Mouse (Mus musculus): Measurements from ENCODE around the gene Isy1. TPM values are rescaled to one million over a fixed set of nuclear protein-coding genes. Genes with fewer than 3 reads are reported as not detected.
"Not testable (repeated sequence)": the region's sequence is repeated elsewhere in the genome, so short reads cannot be mapped to it uniquely, and the experiment has no call there.

Isy1 gene
- polyA plus RNA-seq, 1 experiment from 2014 or later: 53.7 TPM

DNA sequence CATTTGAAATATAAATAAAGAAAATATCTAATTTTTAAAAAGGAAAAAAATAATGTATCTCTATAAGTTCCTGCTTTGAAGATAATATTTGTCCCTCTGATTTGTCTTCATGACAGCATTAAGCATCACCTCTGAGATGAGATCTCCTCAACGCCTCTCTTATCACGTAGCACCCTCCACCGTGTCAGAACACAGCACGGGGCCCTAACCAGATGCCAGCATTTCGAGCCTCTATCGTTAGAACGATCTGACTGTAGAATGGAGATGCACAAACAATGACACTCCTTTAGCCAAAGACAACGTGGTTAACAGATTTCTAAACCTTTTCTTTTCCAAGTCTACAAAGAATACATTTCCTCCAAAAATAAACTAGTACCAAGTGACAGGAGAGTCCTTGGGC lies 54.6 kb downstream of the Isy1 start:
- Histone ChIP-seq H3K27me3 (no peaks in the 10 kb centered on the region), H3K9ac (no peak overlapping the region), H3K4me2 (replicated peaks) (no peak overlapping the region), H3K4me3 (no peak overlapping the region), H3K36me3 (no peaks in the 10 kb centered on the region), H3K4me1 (peaks cover 3% of the 10 kb centered on the region), H3K9me3 (no peaks in the 10 kb centered on the region), H3K27ac (no peak overlapping the region)
- ATAC-seq (ENCODE audit: low FRiP score, low read depth): no peak
- WGBS: 79% methylated on average over 8 of the region's 8 CpGs

DNA sequence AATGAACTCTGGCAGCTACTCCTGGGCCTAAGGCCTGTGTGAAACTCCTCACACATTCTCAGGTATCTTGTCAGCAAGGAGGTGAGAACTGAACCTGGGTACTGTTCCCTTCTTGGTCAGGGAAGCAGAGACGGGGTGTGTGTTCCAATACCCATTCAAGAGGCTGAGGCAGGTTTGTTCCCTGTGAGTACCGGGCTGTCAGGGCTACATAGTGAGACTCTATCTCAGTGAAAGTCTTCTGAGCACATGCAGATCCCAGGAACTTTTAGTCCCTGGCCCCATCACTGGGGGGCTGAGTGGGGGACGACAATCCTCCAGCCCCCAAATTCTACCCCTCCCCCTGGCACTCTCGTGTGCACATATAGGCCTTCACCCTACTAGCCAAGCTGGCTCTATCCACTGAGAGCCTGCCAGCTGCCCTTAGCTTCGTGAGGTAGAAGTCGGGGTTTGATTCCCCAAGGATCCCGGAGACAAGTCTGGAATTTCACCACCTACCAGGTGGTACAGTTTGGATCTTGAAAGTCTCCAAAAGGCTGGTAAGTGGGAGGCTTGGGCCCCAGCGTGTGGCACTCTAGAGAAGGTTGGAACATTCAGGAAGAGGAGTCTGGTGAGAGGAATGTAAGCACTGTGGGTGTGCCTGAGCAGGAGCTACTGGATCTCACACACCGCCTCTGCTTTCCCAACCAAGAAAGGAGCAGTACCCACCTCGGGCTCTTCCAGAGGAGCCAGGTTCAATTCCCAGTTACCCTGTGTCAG lies 57.9 kb downstream of the Isy1 start:
- no peak overlapping the region for H3K9ac ChIP-seq
- no peak for ATAC-seq (ENCODE audit: low FRiP score, low read depth)

DNA sequence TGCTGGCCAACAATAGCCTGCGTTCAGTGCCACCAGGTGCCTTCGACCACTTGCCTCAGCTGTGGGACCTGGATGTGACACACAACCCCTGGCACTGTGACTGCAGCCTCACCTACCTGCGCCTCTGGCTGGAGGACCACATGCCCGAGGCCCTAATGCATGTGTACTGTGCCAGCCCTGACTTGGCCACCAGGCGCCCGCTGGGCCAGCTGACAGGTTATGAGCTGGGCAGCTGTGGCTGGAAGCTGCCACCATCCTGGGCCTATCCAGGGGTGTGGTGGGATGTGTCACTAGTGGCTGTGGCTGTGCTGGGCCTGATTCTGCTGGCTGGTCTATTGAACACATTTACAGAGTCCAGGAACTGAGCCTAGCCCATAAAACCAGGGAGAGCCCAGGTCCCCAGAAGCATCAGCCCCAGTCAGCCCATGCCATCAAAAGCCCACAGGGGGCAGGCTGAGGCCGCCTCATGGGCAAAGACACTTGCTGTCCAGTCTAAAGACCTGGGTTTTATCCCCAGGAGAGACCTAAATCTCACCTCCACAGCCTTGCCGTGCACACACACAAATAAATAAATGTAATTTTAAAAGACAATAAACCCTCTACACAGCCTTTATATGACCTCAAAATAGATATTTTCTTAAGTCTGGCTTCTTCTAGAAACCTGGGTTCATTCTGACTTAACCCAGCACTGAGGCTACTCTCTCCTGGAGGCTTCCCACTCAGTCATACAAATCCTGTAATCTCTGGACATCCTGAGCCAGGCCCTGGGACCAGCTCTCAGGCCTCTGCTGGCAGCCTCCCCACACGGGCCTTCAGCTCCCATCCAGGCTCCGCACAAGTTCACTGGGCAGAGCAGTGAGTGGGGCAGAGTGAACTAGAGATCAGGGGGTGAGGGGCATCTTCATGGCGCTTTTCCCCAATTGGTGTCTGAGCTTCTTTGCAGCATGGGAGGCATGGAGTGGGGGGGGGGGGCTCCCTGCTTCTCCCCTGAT lies 59.1 kb downstream of the Isy1 start:
- Histone ChIP-seq H3K4me3 (no peak overlapping the region), H3K4me2 (replicated peaks) (no peak overlapping the region), H3K36me3 (no peaks in the 10 kb centered on the region), H3K9ac (no peak overlapping the region), H3K27ac (no peak overlapping the region), H3K9me3 (no peaks in the 10 kb centered on the region), H3K27me3 (no peaks in the 10 kb centered on the region), H3K4me1 (peaks cover 8% of the 10 kb centered on the region; the same call in 1 of the 2 replicates)
- WGBS: 76% methylated on average over 11 of the region's 11 CpGs
- ATAC-seq (ENCODE audit: low FRiP score, low read depth): no peak

More for the DNA sequence above, 57.9 kb downstream of the Isy1 start:
- H3K4me3 ChIP-seq: no peak overlapping the region
- H3K36me3 ChIP-seq: no peaks in the 10 kb centered on the region
- no peaks in the 10 kb centered on the region for H3K27me3 ChIP-seq
- H3K27ac ChIP-seq: no peak overlapping the region
- 79% methylated on average over 10 of the region's 10 CpGs for WGBS
- no peak overlapping the region for H3K4me2 ChIP-seq (replicated peaks)
- peaks cover 8% of the 10 kb centered on the region; the same call in 1 of the 2 replicates for H3K4me1 ChIP-seq
- no peaks in the 10 kb centered on the region for H3K9me3 ChIP-seq

DNA sequence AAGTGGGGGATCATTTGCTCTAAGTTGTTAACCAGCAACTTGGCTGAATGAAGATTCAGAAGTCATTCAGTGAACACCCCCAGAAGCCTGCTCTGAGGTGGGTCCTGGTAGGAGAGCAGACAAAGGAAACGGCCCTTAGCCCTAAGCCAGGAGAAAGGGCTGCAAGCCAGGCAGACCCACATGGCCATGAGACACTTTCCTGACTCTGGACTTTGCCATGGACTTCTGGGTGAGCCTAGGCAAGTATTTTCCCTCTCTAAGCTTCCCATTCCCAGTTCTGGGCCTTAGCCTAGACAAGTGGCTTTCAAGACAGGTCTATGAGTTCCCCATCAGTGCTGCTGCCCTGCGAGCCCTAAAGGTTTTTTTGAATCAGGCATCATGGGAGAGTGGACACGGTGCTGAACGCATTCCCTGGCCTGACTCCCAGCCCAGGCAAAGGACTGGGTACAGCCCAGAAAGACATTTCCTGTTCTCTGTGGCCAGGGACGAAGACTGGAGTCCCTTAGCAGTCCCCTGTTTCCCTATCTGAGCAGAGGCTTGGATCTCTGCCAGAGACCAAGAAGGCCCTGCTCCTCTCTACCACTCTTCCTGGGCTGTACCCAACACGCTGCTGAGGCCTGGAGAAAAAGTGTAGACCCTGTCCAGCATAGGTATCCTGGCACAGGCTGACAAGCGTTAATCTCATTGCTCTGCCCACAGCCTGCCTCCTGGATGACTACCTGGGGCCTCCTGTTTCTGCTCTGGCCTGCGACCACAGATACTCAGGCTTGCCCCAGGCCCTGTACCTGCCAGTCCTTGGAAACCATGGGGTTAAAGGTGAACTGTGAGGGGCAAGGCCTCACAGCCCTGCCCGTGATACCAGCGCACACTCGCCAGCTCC lies 60.1 kb downstream of the Isy1 start:
- H3K4me2 ChIP-seq (replicated peaks): no peak overlapping the region
- H3K4me3 ChIP-seq: no peak overlapping the region
- WGBS: 70% methylated on average over 11 of the region's 11 CpGs
- H3K9me3 ChIP-seq: no peaks in the 10 kb centered on the region
- ATAC-seq (ENCODE audit: low FRiP score, low read depth): no peak
- no peak overlapping the region for H3K9ac ChIP-seq
- peaks cover 8% of the 10 kb centered on the region; the same call in 1 of the 2 replicates for H3K4me1 ChIP-seq
- H3K27ac ChIP-seq: no peak overlapping the region
- no peaks in the 10 kb centered on the region for H3K27me3 ChIP-seq
- no peaks in the 10 kb centered on the region for H3K36me3 ChIP-seq

DNA sequence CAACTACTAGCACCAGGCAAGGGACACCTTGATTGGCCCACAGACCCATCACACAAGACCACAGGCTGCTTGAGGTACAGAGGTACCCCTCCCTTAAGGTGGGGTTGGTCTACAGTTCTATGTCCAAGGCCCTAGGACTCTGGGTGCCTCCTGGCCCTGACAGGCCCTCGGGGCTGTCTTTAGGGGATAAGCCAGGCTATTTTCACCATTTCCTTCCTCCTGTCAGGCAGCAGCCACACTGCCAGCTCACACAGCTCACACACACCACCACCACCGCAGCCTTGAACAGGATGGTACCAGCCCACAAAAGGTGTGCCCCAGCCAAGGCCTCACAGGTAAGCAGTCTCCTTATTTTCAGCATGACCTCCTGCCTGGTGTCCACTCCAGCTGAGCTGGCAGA lies 60.8 kb downstream of the Isy1 start, which contains the start of gene Gp9:
Gp9 (plus strand) TSS at position 231 of the 400 bp plus-strand sequence.
- Histone ChIP-seq H3K9ac (no peak within 1 kb of the TSS), H3K4me2 (replicated peaks) (no peak within 1 kb of the TSS), H3K4me1 (peaks cover 8% of the 10 kb centered on the region; the same call in 1 of the 2 replicates), H3K4me3 (no peak within 1 kb of the TSS), H3K36me3 (no peaks in the 10 kb centered on the region), H3K27me3 (no peaks in the 10 kb centered on the region), H3K9me3 (no peaks in the 10 kb centered on the region), H3K27ac (no peak within 1 kb of the TSS)
- WGBS: 66% methylated on average over 2 of the region's 2 CpGs
- ATAC-seq (ENCODE audit: low FRiP score, low read depth): no peak

DNA sequence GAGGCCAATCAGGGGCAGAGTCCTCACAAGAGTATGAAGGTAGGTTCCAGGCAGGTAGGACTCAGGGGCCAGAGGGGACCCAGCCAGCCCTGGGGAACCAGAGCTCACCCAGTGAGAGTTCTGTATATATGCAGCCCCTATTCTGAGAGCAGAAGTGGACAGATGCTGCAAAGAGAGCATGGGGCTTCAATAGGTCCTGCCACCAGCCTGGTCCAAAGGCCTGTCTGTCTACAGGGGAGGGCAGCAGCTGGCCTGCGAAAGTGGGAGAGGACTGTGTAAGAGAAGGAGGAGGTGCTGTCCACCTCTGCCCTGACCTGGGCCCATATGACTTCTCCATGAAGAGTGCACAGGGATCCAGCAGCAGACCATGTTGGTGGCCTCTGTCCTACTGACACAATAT lies 61.9 kb downstream of the Isy1 start:
- no peak overlapping the region for H3K4me3 ChIP-seq

DNA sequence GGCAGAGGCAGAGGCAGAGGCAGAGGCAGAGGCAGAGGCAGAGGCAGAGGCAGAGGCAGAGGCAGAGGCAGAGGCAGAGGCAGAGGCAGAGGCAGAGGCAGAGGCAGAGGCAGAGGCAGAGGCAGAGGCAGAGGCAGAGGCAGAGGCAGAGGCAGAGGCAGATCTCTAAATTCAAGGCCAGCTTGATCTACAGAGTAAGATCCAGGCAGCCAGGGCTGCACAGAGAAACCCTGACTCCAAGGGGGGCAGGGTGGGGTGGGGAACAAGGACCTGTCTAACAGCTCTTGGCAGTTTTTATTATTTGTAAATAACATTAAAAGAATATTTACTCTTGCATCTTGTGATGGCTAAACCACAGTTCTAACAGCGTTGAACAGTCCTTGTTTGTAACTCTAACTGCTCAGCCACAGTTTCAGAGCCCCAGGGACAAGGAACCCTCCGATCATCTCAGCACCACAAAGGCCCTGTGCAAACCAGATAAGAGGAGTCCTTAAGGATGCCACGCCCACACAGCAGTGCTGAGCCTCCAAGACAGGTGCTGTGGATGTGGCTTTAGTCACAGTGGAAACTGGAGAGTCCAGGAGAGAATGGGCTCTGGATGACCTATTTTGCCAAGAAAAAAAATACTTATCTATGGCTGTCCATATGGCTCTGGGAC lies 62.9 kb downstream of the Isy1 start:
- ATAC-seq (ENCODE audit: low FRiP score, low read depth): no peak
- Histone ChIP-seq H3K4me3 (no peak overlapping the region), H3K27me3 (no peaks in the 10 kb centered on the region), H3K36me3 (no peaks in the 10 kb centered on the region), H3K4me2 (replicated peaks) (no peak overlapping the region), H3K9ac (no peak overlapping the region), H3K4me1 (peaks cover 8% of the 10 kb centered on the region; the same call in 1 of the 2 replicates), H3K27ac (no peak overlapping the region), H3K9me3 (no peaks in the 10 kb centered on the region)
- WGBS: 74% methylated on average over 3 of the region's 3 CpGs

More for the DNA sequence above, 61.9 kb downstream of the Isy1 start:
- no peaks in the 10 kb centered on the region for H3K9me3 ChIP-seq
- no peak overlapping the region for H3K27ac ChIP-seq
- no peak overlapping the region for H3K4me2 ChIP-seq (replicated peaks)
- ATAC-seq (ENCODE audit: low FRiP score, low read depth): no peak
- peak overlapping the region; percentile 6; the same call in 1 of the 2 replicates for H3K9ac ChIP-seq
- no peaks in the 10 kb centered on the region for H3K27me3 ChIP-seq
- 87% methylated on average over 1 of the region's 1 CpGs for WGBS
- H3K36me3 ChIP-seq: no peaks in the 10 kb centered on the region
- H3K4me1 ChIP-seq: peaks cover 8% of the 10 kb centered on the region; the same call in 1 of the 2 replicates

DNA sequence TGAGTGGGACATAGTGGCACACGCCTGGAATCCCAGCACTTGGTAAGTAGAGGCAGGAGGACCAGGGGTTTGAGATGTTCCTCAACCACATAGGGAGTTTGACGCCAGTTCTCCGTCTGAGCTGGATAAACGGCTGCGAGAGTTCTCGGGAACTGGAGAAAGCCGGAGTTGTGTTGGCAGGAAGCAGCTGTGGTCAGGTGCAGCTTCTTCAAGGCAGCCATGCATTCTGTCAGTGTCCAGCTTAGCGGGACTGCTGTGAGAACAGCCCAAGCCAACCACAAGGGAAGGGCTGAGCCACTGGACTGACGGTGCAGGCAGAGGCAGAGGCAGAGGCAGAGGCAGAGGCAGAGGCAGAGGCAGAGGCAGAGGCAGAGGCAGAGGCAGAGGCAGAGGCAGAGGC lies 63.7 kb downstream of the Isy1 start:
- Histone ChIP-seq H3K4me3 (no peak overlapping the region), H3K27me3 (no peaks in the 10 kb centered on the region), H3K4me1 (peaks cover 8% of the 10 kb centered on the region; the same call in 1 of the 2 replicates), H3K36me3 (no peaks in the 10 kb centered on the region), H3K9ac (no peak overlapping the region), H3K27ac (no peak overlapping the region), H3K4me2 (replicated peaks) (no peak overlapping the region), H3K9me3 (no peaks in the 10 kb centered on the region)
- 83% methylated on average over 9 of the region's 9 CpGs for WGBS
- ATAC-seq (ENCODE audit: low FRiP score, low read depth): no peak

DNA sequence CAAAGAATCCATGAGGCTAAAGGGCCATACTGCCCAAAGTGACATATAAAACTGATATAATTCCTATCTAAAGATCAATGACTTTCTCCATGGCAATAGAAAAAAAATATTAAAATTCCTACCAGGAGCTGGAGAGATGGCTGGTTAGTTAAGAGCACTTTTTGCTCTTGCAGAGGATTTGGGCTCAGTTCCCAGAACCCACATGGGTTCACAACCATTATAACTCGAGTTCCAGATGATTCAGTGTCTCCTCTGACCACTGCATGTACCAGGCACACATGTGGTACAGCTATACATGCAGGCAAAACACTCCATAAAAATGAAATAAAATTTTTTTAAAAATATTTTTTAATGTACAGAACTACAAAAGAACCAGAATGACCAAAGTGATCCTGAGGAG lies 64.1 kb downstream of the Isy1 start:
- Histone ChIP-seq H3K9me3 (no peaks in the 10 kb centered on the region), H3K36me3 (no peaks in the 10 kb centered on the region), H3K4me2 (replicated peaks) (no peak overlapping the region), H3K4me3 (no peak overlapping the region), H3K27ac (no peak overlapping the region), H3K4me1 (peaks cover 8% of the 10 kb centered on the region; the same call in 1 of the 2 replicates), H3K9ac (no peak overlapping the region), H3K27me3 (no peaks in the 10 kb centered on the region)
- ATAC-seq (ENCODE audit: low FRiP score, low read depth): no peak
- 44% methylated on average over 1 of the region's 1 CpGs for WGBS

DNA sequence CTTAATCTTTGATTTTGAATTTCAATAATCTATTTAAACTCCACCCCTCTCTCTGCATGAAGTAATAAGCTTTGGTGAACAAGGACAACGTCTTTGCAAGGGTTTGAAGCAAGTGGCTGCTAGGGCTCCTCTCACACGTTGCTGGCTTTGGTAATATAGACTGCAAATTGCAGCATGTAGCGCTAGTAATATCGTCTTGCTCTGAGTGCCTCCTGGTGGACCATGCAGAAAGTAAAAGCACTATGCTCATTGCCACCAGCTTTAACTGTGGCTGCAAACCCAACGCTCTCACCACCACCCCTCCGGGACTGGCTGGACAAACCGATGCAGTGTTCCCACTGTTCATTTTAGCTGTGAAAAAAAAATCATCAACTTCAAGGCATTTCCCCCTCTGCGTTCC lies 68.0 kb downstream of the Isy1 start:
- Histone ChIP-seq H3K27me3 (no peaks in the 10 kb centered on the region), H3K9me3 (no peaks in the 10 kb centered on the region), H3K4me3 (no peak overlapping the region), H3K4me2 (replicated peaks) (no peak overlapping the region), H3K9ac (no peak overlapping the region), H3K4me1 (no peaks in the 10 kb centered on the region), H3K27ac (no peak overlapping the region), H3K36me3 (no peaks in the 10 kb centered on the region)
- ATAC-seq (ENCODE audit: low FRiP score, low read depth): no peak
- 53% methylated on average over 8 of the region's 8 CpGs for WGBS

DNA sequence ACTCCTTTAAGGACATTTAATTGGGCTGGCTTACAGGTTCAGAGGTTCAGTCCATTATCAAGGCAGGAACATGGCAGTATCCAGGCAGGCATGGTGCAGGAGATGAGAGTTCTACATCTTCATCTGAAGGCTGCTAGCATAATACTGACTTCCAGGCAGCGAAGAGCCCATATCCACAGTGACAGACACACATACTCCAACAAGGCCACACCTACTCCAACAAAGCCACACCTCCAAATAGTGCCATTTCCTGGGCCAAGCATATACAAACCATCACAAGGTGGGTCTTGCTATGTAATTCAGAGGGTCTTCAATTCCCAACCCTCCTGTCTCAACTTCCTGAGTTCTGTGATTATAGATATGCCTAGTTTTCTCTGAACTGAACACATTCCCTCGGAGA lies 74.3 kb downstream of the Isy1 start:
- not testable (repeated sequence) for H3K27ac ChIP-seq; ATAC-seq (ENCODE audit: low FRiP score, low read depth); H3K4me3 ChIP-seq; H3K9ac ChIP-seq; H3K9me3 ChIP-seq; H3K36me3 ChIP-seq; H3K27me3 ChIP-seq; H3K4me2 ChIP-seq (replicated peaks); H3K4me1 ChIP-seq
- WGBS: 90% methylated on average over 2 of the region's 2 CpGs

All from limb, embryonic 13.5 days (tissue).